Mouse (Mus musculus) heart, embryonic 13.5 days (tissue): Measurements from ENCODE around the gene Ccdc162. TPM values are rescaled to one million over a fixed set of nuclear protein-coding genes. Genes with fewer than 3 reads are reported as not detected.

Experiments
- ATAC-seq: fragments of 200-750 bp; cut with Nextera tagmentation; 2 replicates; pipeline ENCODE4 v1.8.0; 2017; ENCODE audit warnings: moderate TSS enrichment; ENCODE audit not compliant: insufficient number of reproducible peaks, low FRiP score, low TSS enrichment; ENCODE audit errors: extremely low read depth
- H3K27ac ChIP-seq: fragments of 300-500 bp; sonication (generic); replicated peaks from 2 replicates; pipeline ENCODE4 v1.5.1; 2015; ENCODE audit warnings: moderate library complexity, mild to moderate bottlenecking, inconsistent platforms
- H3K27me3 ChIP-seq: fragments of 300-500 bp; sonication (generic); replicated peaks from 2 replicates; pipeline ENCODE4 v1.6.1; 2015; ENCODE audit warnings: mild to moderate bottlenecking, inconsistent platforms
- H3K36me3 ChIP-seq: fragments of 300-500 bp; sonication (generic); 2 replicates; pipeline ENCODE4 v1.6.1; 2015; ENCODE audit warnings: mild to moderate bottlenecking, inconsistent platforms
- H3K4me1 ChIP-seq: fragments of 300-500 bp; sonication (generic); 2 replicates; pipeline ENCODE4 v1.6.1; 2015; ENCODE audit warnings: inconsistent platforms
- H3K4me2 ChIP-seq: fragments of 300-500 bp; sonication (generic); 2 replicates; pipeline ENCODE4 v1.6.1; 2015; ENCODE audit warnings: inconsistent platforms, mild to moderate bottlenecking, moderate library complexity
- H3K4me3 ChIP-seq: fragments of 300-500 bp; sonication (generic); 2 replicates; pipeline ENCODE4 v1.5.1; 2015; ENCODE audit warnings: moderate library complexity, mild to moderate bottlenecking, inconsistent platforms
- H3K9ac ChIP-seq: fragments of 300-500 bp; sonication (generic); 2 replicates; pipeline ENCODE4 v1.6.1; 2015; ENCODE audit warnings: inconsistent platforms, mild to moderate bottlenecking, moderate library complexity
- H3K9me3 ChIP-seq: fragments of 300-500 bp; sonication (generic); 2 replicates; pipeline ENCODE4 v1.6.1; 2016; ENCODE audit warnings: inconsistent platforms
- WGBS: fragments of 180-500 bp; shearing (Covaris S2); methylation state at CpG from one replicate; pipeline ENCODE4 v1.1.7; 2015; ENCODE audit warnings: mixed read lengths; 5-methylcytosine and 5-hydroxymethylcytosine counted together
- polyA plus RNA-seq: library from polyadenylated mRNA; unstranded; fragments of >200 nt; fragmentation: Nextera tagmentation; extraction: Ambion mirVana; gene quantifications from 2 replicates; pipeline ENCODE4 v1.2.1, GENCODE M21; 2015

The Ccdc162 gene
- polyA plus RNA-seq, 1 experiment from 2014 or later: 0.27 TPM

- Histone ChIP-seq H3K4me3 (no peak overlapping the region), H3K27me3 (no peaks in the 10 kb centered on the region; the same call in 1 of the 2 replicates), H3K4me2 (no peak overlapping the region), H3K9me3 (no peaks in the 10 kb centered on the region), H3K4me1 (peaks cover 4% of the 10 kb centered on the region; the same call in 1 of the 2 replicates), H3K36me3 (no peaks in the 10 kb centered on the region), H3K27ac (no peak overlapping the region), H3K9ac (no peak overlapping the region)
- no peak for ATAC-seq
- WGBS: 100% methylated on average over 1 of the region's 1 CpGs
These were observed 84.4 kb downstream of the Ccdc162 start for GRCm38 (mm10) chr10:41632062-41632461.

- Histone ChIP-seq H3K9ac (no peak overlapping the region), H3K36me3 (no peaks in the 10 kb centered on the region), H3K4me1 (peaks cover 6% of the 10 kb centered on the region; the same call in 1 of the 2 replicates), H3K27me3 (no peaks in the 10 kb centered on the region; the same call in 1 of the 2 replicates), H3K4me2 (no peak overlapping the region), H3K27ac (no peak overlapping the region), H3K4me3 (no peak overlapping the region), H3K9me3 (no peaks in the 10 kb centered on the region)
- no peak for ATAC-seq
- 79% methylated on average over 3 of the region's 3 CpGs for WGBS
These were observed 89.4 kb downstream of the Ccdc162 start for GRCm38 (mm10) chr10:41626996-41627395.

DNA sequence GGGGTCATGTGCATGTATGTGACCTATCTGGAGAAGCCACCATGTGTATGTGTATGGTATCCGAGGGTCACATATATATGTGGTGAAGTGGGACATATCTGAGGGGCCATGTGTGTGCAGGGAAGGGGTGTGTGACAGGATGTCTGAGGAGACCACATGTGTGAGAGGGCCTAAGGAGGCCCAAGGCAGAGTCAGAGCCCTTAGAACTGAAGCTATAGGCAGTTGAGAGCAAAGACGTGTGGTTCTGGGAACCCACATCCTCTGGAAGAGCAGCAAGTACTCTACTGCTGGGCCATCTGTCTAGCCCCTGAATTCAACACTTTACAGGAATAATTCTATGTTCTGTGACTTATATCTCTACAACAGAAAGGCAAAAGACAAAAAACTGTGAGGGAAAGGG, 96.4 kb downstream of the Ccdc162 start:
- no peak overlapping the region for H3K9ac ChIP-seq
- no peak overlapping the region for H3K4me2 ChIP-seq
- H3K4me3 ChIP-seq: no peak overlapping the region
- WGBS: 78% methylated on average over 2 of the region's 2 CpGs
- H3K27me3 ChIP-seq: no peaks in the 10 kb centered on the region
- no peaks in the 10 kb centered on the region for H3K9me3 ChIP-seq
- H3K27ac ChIP-seq: no peak overlapping the region
- ATAC-seq: no peak
- H3K4me1 ChIP-seq: peaks cover 6% of the 10 kb centered on the region; the same call in 1 of the 2 replicates
- no peaks in the 10 kb centered on the region for H3K36me3 ChIP-seq

DNA sequence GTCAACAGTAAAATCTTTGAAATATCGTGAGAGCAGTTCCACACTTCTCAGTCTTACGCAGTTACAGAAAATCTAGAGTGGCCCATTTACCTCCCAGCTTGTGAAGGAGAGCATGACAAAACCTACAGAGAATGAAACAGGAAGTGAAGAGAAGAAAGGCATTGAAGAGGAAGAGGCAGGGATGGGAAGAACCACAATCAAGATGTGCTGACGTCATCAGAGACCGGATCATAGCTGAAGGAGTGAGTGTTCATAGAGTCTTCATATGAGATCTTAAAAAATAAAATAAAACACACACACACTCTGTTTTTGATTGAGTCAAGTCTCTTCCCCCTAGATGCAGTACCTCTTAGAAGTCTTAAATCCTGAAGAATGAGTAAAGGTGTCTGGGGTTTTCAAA, 100.9 kb downstream of the Ccdc162 start:
- 80% methylated on average over 4 of the region's 4 CpGs for WGBS

DNA sequence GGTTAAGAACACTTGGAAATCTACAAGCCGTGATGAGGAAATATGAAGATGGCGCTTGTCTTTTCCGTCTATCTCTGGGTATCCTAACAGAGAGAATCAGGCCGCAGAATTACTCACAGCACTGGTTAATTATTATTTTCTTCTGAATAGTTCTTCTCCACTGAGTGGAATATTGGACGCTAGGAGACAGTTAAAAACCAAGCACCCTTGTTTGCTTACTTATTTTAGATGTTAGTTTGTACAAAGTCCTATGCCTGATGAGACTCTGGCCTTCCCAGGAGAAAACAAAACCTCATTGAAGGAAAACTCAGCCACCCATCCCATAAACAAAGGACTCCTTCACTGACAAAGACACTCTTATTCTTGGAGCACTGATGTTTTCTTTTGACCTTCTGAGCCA, 104.5 kb downstream of the Ccdc162 start:
- Histone ChIP-seq H3K4me3 (no peak overlapping the region), H3K4me2 (no peak overlapping the region), H3K9me3 (no peaks in the 10 kb centered on the region), H3K27ac (no peak overlapping the region), H3K27me3 (no peaks in the 10 kb centered on the region), H3K4me1 (peaks cover 10% of the 10 kb centered on the region), H3K9ac (no peak overlapping the region), H3K36me3 (no peaks in the 10 kb centered on the region)
- ATAC-seq: no peak
- WGBS: 89% methylated on average over 5 of the region's 5 CpGs

More for the DNA sequence above, 100.9 kb downstream of the Ccdc162 start:
- ATAC-seq: no peak
- H3K9ac ChIP-seq: no peak overlapping the region
- H3K36me3 ChIP-seq: no peaks in the 10 kb centered on the region
- no peaks in the 10 kb centered on the region for H3K9me3 ChIP-seq
- H3K4me2 ChIP-seq: no peak overlapping the region
- H3K4me1 ChIP-seq: 0 out of 2 replicates have a peak, but pooled peaks cover 4% of the 10 kb centered on the region
- H3K27ac ChIP-seq: no peak overlapping the region
- H3K27me3 ChIP-seq: no peaks in the 10 kb centered on the region
- H3K4me3 ChIP-seq: no peak overlapping the region

- H3K27me3 ChIP-seq: no peaks in the 10 kb centered on the region
- no peaks in the 10 kb centered on the region for H3K36me3 ChIP-seq
- H3K27ac ChIP-seq: no peak overlapping the region
- ATAC-seq: no peak
- 29% methylated on average over 1 of the region's 1 CpGs for WGBS
- H3K4me2 ChIP-seq: no peak overlapping the region
- no peak overlapping the region for H3K9ac ChIP-seq
- H3K4me1 ChIP-seq: peaks cover 25% of the 10 kb centered on the region
- H3K4me3 ChIP-seq: no peak overlapping the region
- H3K9me3 ChIP-seq: no peaks in the 10 kb centered on the region
These were observed 107.0 kb downstream of the Ccdc162 start for GRCm38 (mm10) chr10:41609475-41609874.

DNA sequence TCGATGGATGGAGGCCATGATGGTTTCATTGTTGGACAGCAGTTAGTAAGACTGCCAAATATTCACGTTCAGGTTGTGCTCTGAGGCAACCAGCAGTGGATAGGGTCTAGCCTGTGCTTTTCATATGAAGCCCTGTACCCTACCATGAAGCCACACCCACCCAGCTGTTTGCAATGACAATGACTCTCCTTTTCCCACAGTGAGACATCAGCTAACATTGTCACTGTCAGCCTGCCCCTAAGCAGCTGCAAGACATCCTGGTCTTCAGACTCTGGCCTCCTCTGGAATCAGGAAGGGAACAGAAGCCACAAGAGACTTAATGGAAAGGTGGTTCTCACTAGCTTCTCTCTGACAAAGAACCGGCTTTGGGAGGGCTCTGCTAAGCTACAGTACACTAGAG, 107.9 kb downstream of the Ccdc162 start:
- Histone ChIP-seq H3K27ac (no peak overlapping the region), H3K4me2 (no peak overlapping the region), H3K4me3 (no peak overlapping the region), H3K9ac (no peak overlapping the region), H3K36me3 (no peaks in the 10 kb centered on the region), H3K27me3 (no peaks in the 10 kb centered on the region), H3K4me1 (peaks cover 26% of the 10 kb centered on the region), H3K9me3 (no peaks in the 10 kb centered on the region)
- WGBS: 80% methylated on average over 3 of the region's 3 CpGs
- ATAC-seq: no peak

DNA sequence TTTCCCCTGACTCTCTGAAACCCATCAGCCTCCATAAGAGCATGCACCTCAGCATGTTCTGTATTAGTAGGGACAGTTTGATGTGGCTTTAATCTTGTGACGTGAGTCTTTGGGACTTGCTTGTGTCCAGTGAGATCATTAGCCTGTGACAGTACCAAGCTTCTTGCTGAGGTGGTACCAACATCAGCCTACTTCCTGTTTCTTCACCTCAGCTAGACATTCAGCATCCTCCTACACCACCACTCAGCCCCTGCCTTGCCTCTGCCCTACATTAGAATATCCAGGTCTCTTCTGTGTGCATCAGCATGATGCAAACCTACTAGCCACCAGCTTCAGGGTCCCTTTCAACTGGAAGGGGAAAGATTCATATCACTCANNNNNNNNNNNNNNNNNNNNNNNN, 113.8 kb downstream of the Ccdc162 start:
- no peak for ATAC-seq
- Histone ChIP-seq H3K4me3 (no peak overlapping the region), H3K4me2 (no peak overlapping the region), H3K9me3 (no peaks in the 10 kb centered on the region), H3K9ac (no peak overlapping the region), H3K4me1 (peaks cover 58% of the 10 kb centered on the region), H3K27me3 (no peaks in the 10 kb centered on the region), H3K27ac (no peak overlapping the region), H3K36me3 (no peaks in the 10 kb centered on the region)
- 79% methylated on average over 1 of the region's 1 CpGs for WGBS

GRCm38 (mm10) chr10:41601898-41602545, 114.4 kb downstream of the Ccdc162 start:
- no peak overlapping the region for H3K4me3 ChIP-seq
- no peaks in the 10 kb centered on the region for H3K27me3 ChIP-seq
- H3K9me3 ChIP-seq: no peaks in the 10 kb centered on the region
- no peak overlapping the region for H3K4me2 ChIP-seq
- H3K4me1 ChIP-seq: peaks cover 59% of the 10 kb centered on the region
- H3K27ac ChIP-seq: no peak overlapping the region
- 55% methylated on average over 7 of the region's 7 CpGs for WGBS
- H3K9ac ChIP-seq: no peak overlapping the region
- no peak for ATAC-seq
- H3K36me3 ChIP-seq: no peaks in the 10 kb centered on the region

DNA sequence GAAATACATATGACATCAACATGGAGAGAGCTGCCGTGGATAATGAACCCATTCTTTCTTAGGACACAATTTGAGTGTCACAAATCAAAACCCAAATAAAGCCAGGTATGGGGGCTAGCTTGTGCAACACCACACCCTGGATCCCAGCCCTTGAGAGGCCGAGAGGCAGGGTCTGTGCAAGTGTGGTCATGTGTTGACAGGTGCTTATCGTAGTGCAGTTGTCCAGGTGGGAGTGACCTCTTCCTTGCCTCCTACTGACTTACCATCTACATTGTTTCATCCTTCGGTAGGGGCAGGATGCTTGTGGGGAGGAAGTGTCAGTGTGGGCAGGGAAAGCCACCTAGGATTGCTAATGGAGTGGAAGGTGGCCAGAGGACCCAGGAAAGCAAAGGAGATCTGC, 115.1 kb downstream of the Ccdc162 start:
- H3K4me1 ChIP-seq: peaks cover 56% of the 10 kb centered on the region
- WGBS: 57% methylated on average over 4 of the region's 4 CpGs
- H3K9me3 ChIP-seq: no peaks in the 10 kb centered on the region
- H3K4me2 ChIP-seq: no peak overlapping the region
- no peak for ATAC-seq
- H3K9ac ChIP-seq: no peak overlapping the region
- H3K27me3 ChIP-seq: no peaks in the 10 kb centered on the region
- no peak overlapping the region for H3K27ac ChIP-seq
- H3K4me3 ChIP-seq: no peak overlapping the region
- no peaks in the 10 kb centered on the region for H3K36me3 ChIP-seq

- no peak overlapping the region for H3K4me2 ChIP-seq
- no peak overlapping the region for H3K4me3 ChIP-seq
- H3K36me3 ChIP-seq: no peaks in the 10 kb centered on the region
- peaks cover 65% of the 10 kb centered on the region for H3K4me1 ChIP-seq
- no peak overlapping the region for H3K9ac ChIP-seq
- H3K9me3 ChIP-seq: no peaks in the 10 kb centered on the region
- no peaks in the 10 kb centered on the region for H3K27me3 ChIP-seq
- WGBS: 68% methylated on average over 9 of the region's 9 CpGs
- peak overlapping the region; percentile 80 for H3K27ac ChIP-seq
- ATAC-seq: no peak
These were observed 117.4 kb downstream of the Ccdc162 start for GRCm38 (mm10) chr10:41599051-41599450.

DNA sequence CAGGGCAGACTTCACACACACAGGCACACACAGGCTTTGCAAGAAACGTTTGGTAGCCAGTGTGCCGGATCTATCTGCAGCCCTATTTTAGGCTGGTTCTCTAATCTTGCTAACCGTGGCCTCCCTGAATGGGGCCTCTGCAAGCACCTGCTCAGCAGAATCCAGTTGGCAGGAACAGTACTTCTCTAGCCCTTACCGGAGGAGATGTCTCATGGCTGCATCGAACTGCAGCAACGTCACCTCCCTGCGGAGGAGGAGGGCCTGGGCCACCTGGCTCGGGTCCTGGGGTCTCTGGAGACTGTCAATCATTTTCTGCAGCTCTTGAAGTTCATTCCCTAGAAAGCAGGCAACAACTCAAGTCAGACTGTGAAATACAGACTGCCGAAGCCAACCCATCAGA, 118.2 kb downstream of the Ccdc162 start:
- no peaks in the 10 kb centered on the region for H3K36me3 ChIP-seq
- peak overlapping the region; percentile 17; the same call in 1 of the 2 replicates for H3K9ac ChIP-seq
- no peaks in the 10 kb centered on the region for H3K27me3 ChIP-seq
- WGBS: 28% methylated on average over 9 of the region's 9 CpGs
- H3K4me3 ChIP-seq: no peak overlapping the region
- peak overlapping the region; percentile 80 for H3K27ac ChIP-seq
- no peaks in the 10 kb centered on the region for H3K9me3 ChIP-seq
- H3K4me2 ChIP-seq: peak overlapping the region; percentile 29
- H3K4me1 ChIP-seq: peaks cover 69% of the 10 kb centered on the region
- no peak for ATAC-seq
